Mouse (Mus musculus): ENCODE measurements around the gene Ccnd2.

GRCm38 (mm10) chr6:127154708-127155268 lies 2.8 kb upstream of the Ccnd2 start:
- TF ChIP-seq CTCF (IDR thresholded peaks at IDR 0.05 in 2 of 3, conservative IDR thresholded peaks at IDR 0.05 in 1 of 3; ENCODE audit: control insufficient read depth in 1 of 3, insufficient read depth in 1 of 3, low read depth in 2 of 3, low read length in 3 of 3, poor library complexity in 1 of 3, severe bottlenecking in 1 of 3) (no peak), TAL1 (IDR thresholded peaks at IDR 0.05; ENCODE audit: low read length) (no peak), JUND (IDR thresholded peaks at IDR 0.05; ENCODE audit: low read depth, low read length) (no peak), GATA1 (IDR thresholded peaks at IDR 0.05; ENCODE audit: low read depth, low read length) (no peak), USF1 (IDR thresholded peaks at IDR 0.05; ENCODE audit: low read depth, low read length) (peak; percentile 8; the same call in 1 of the 2 replicates)

Data from MEL (cell line).